Comparison of ENCODE assay signal across 12 mouse cellular contexts in the genomic region with DNA sequence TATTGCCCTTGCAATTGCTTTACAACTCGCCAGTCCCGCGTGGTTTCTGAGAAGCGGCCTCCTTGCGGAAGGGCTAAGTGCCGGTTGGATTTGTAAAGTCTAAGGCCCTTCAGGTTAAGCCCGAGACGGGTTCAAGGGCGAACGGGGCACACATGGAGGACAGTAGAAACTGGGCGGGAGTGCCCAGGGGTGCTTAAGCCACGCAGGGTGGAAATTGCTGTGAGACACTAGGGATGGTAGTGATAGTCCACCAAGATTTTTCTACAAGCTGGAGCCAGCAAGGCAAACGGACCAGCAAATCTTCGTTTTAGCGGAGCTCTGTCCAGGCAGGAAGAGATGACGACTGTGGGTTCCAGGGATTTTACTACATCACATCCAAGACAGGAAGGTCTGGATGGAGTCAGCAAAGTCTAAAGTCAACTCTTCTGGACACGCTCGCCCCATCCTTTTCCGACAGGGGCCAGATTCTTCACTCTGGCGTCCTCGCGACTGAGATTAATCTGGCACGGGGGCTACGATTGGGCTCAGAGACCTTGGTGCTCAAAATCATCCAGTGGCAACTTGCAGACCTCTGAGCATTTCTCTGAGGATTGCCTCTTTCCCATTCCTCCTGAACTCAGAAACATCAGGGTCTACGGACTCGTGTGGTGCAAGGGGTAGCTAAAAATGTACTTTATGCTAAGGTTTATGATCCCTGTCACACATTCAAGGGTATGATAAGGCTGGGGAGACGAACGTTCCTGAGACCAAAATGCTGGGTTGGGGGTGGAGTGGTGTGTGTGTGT. TPM values are rescaled to one million over a fixed set of nuclear protein-coding genes. Genes with fewer than 3 reads are reported as not detected.
DNase-seq lines count a peak whose midpoint lies in the region; ATAC-seq and TF ChIP-seq lines count a peak whose summit lies in the region.
"Had no signal": no experiment of that assay in that cellular context is flagged by ENCODE, and none has a peak within 500 bp of the region (broad histone marks: within the 10 kb centered on the region; RNA-seq: fewer than 3 reads in every experiment).

No protein-coding gene starts in this region.

- peaks cover 39% of the 10 kb centered on the region for H3K27me3 ChIP-seq in forebrain, embryonic 14.5 days (replicated peaks; ENCODE audit: control insufficient read depth, insufficient read depth, low read length)
- H3K27me3 ChIP-seq in midbrain, embryonic 11.5 days (ENCODE audit: control insufficient read depth, insufficient read depth, low read length): peaks cover 76% of the 10 kb centered on the region
- H3K27me3 ChIP-seq: Patski had no signal

- no peak for ATAC-seq in forebrain, embryonic 14.5 days
- no peak for ATAC-seq in midbrain, embryonic 11.5 days (ENCODE audit: low FRiP score)
- ATAC-seq: Patski had no signal

- no peaks in the 10 kb centered on the region for H3K9me3 ChIP-seq in ES-E14 (ENCODE audit: control insufficient read depth, insufficient read depth, low read depth, low read length)
- no peaks in the 10 kb centered on the region for H3K9me3 ChIP-seq in forebrain, embryonic 14.5 days (replicated peaks; ENCODE audit: control insufficient read depth, low read length)
- no peaks in the 10 kb centered on the region for H3K9me3 ChIP-seq in midbrain, embryonic 11.5 days (ENCODE audit: control insufficient read depth, low read length)
- H3K9me3 ChIP-seq: lung, embryonic 15.5 days had no signal

- DNase-seq in ES-E14 (ENCODE audit: low read depth, low spot score): no peak
- peak; percentile 63 for DNase-seq in cerebellum, adult 9-10 months
- peak; percentile 39 for DNase-seq in forebrain, embryonic 14.5 days (ENCODE audit: low spot score)
- DNase-seq in midbrain, embryonic 11.5 days (ENCODE audit: low spot score, missing footprints): peak; percentile 98
- DNase-seq in heart, adult 11 months: no peak
- no peak for DNase-seq in spleen, adult 12 weeks (ENCODE audit: low spot score)
- no peak for DNase-seq in thymus, postnatal 0 days (ENCODE audit: low spot score)
- no peak for DNase-seq in kidney, adult 11 months
- DNase-seq: kidney, postnatal 25 days had no signal

- H3K27ac ChIP-seq in ES-E14 (ENCODE audit: insufficient read depth, low read depth, low read length, poor library complexity, severe bottlenecking): peak overlapping the region; percentile 50
- H3K27ac ChIP-seq in forebrain, embryonic 14.5 days (ENCODE audit: low read depth, low read length): peak overlapping the region; percentile 73
- no peak overlapping the region for H3K27ac ChIP-seq in midbrain, embryonic 11.5 days (ENCODE audit: low read depth, low read length)
- H3K27ac ChIP-seq: lung, embryonic 15.5 days had no signal

- peak overlapping the region; percentile 49 for H3K4me2 ChIP-seq in forebrain, embryonic 14.5 days (ENCODE audit: low read length)
- peak overlapping the region; percentile 48 for H3K4me2 ChIP-seq in midbrain, embryonic 11.5 days
- H3K4me2 ChIP-seq: lung, embryonic 15.5 days had no signal

- H3K36me3 ChIP-seq in ES-E14 (ENCODE audit: control insufficient read depth, insufficient read depth, low read length, poor library complexity, severe bottlenecking): no peaks in the 10 kb centered on the region
- no peaks in the 10 kb centered on the region for H3K36me3 ChIP-seq in forebrain, embryonic 14.5 days (ENCODE audit: control insufficient read depth, insufficient read depth, low read length)
- no peaks in the 10 kb centered on the region for H3K36me3 ChIP-seq in midbrain, embryonic 11.5 days (ENCODE audit: control insufficient read depth, insufficient read depth, low read length)
- H3K36me3 ChIP-seq: lung, embryonic 15.5 days had no signal

- peaks cover 2 to 3% of the 10 kb centered on the region in 2 experiments; a peak in 1 of 4 replicates for H3K4me1 ChIP-seq in ES-E14 (ENCODE audit: control insufficient read depth in 2 of 2, insufficient read depth in 2 of 2, low read length in 2 of 2, poor library complexity in 1 of 2)
- peaks cover 5% of the 10 kb centered on the region; the same call in 1 of the 2 replicates for H3K4me1 ChIP-seq in forebrain, embryonic 14.5 days (ENCODE audit: control insufficient read depth, insufficient read depth, low read length)
- H3K4me1 ChIP-seq in midbrain, embryonic 11.5 days (ENCODE audit: control insufficient read depth, insufficient read depth, low read length): peaks cover 17% of the 10 kb centered on the region

- WGBS in forebrain, embryonic 14.5 days: 13% methylated on average over 28 of the region's 28 CpGs
- 2% methylated on average over 28 of the region's 28 CpGs for WGBS in midbrain, embryonic 11.5 days

- H3K9ac ChIP-seq in ES-E14 (ENCODE audit: insufficient read depth, low read depth, low read length, poor library complexity, severe bottlenecking): 0 out of 2 replicates have a peak overlapping the region, but pooled peaks have one; percentile 3
- H3K9ac ChIP-seq in forebrain, embryonic 14.5 days (ENCODE audit: low read length): peak overlapping the region; percentile 60
- peak overlapping the region; percentile 40 for H3K9ac ChIP-seq in midbrain, embryonic 11.5 days (ENCODE audit: low read length)
- H3K9ac ChIP-seq: lung, embryonic 15.5 days had no signal

- in situ Hi-C loops in ES-E14 (cut with MboI; ENCODE audit: low sequenced_read_pairs in 2 of 2, unreplicated experiment in 2 of 2): no loop called here

- H3K4me3 ChIP-seq in ES-E14 (ENCODE audit: insufficient read depth in 1 of 2, low read depth in 1 of 2, low read length in 2 of 2, poor library complexity in 1 of 2, severe bottlenecking in 1 of 2): peak overlapping the region; percentile 1 to 32; a peak in 3 of 4 replicates
- H3K4me3 ChIP-seq in forebrain, embryonic 14.5 days (ENCODE audit: low read depth, low read length): peak overlapping the region; percentile 9; the same call in 1 of the 2 replicates
- peak overlapping the region; percentile 14; the same call in 1 of the 2 replicates for H3K4me3 ChIP-seq in midbrain, embryonic 11.5 days (ENCODE audit: low read depth, low read length)
- H3K4me3 ChIP-seq: lung, embryonic 15.5 days had no signal

TF ChIP-seq in ES-E14, 5 proteins besides CTCF, POLR2A, EP300 and RAD21:
- no peak for TF ChIP-seq CHD2 (IDR thresholded peaks at IDR 0.05; ENCODE audit: low read depth, low read length)

RNA-seq across cellular contexts. Expression of gene Zic5, which starts 3.7 kb away (rescaled TPM):
- total RNA-seq in ES-E14 (2012; rRNA removed): 15.2 and 29.7 TPM in 2 replicates
- 9.5 and 10.9 TPM in 2 replicates for polyA plus RNA-seq in forebrain, embryonic 14.5 days (2014; fragmentation: Nextera tagmentation; extraction: Ambion mirVana)
- 14.6 and 15.8 TPM in 2 replicates for polyA plus RNA-seq in midbrain, embryonic 11.5 days (2014; fragmentation: Nextera tagmentation; extraction: Ambion mirVana)
- polyA plus RNA-seq in thymus, postnatal 0 days (2015; fragmentation: Nextera tagmentation; extraction: Ambion mirVana): not detected in 2 replicates
- total RNA-seq: gastrocnemius, postnatal 4 days had no signal
- polyA plus RNA-seq: lung, embryonic 15.5 days had no signal

RNA-seq across cellular contexts. Expression of gene Zic2, which starts 6.1 kb away (rescaled TPM):
- total RNA-seq in ES-E14 (2012; rRNA removed): 17.3 and 22.1 TPM in 2 replicates
- polyA plus RNA-seq in forebrain, embryonic 14.5 days (2014; fragmentation: Nextera tagmentation; extraction: Ambion mirVana): 7.3 and 9.8 TPM in 2 replicates
- polyA plus RNA-seq in midbrain, embryonic 11.5 days (2014; fragmentation: Nextera tagmentation; extraction: Ambion mirVana): 5.8 and 6.3 TPM in 2 replicates
- polyA plus RNA-seq in thymus, postnatal 0 days (2015; fragmentation: Nextera tagmentation; extraction: Ambion mirVana): not detected in 2 replicates
- polyA plus RNA-seq: lung, embryonic 15.5 days had no signal

RNA-seq across cellular contexts. Expression of gene Gm5089, which starts 18.2 kb away (rescaled TPM):
- 0.21 and 0.31 TPM in 2 replicates for total RNA-seq in ES-E14 (2012; rRNA removed)
- 0.25 and 0.33 TPM in 2 replicates for polyA plus RNA-seq in forebrain, embryonic 14.5 days (2014; fragmentation: Nextera tagmentation; extraction: Ambion mirVana)
- polyA plus RNA-seq in midbrain, embryonic 11.5 days (2014; fragmentation: Nextera tagmentation; extraction: Ambion mirVana): 0.62 and 0.64 TPM in 2 replicates
- polyA plus RNA-seq in thymus, postnatal 0 days (2015; fragmentation: Nextera tagmentation; extraction: Ambion mirVana): not detected in 2 replicates
- total RNA-seq: gastrocnemius, postnatal 4 days had no signal
- polyA plus RNA-seq: lung, embryonic 15.5 days; Patski had no signal

RNA-seq across cellular contexts. Expression of gene Gm10837, which starts 21.2 kb away (rescaled TPM):
- total RNA-seq in ES-E14 (2012; rRNA removed): not detected in 2 replicates
- 0.32 and 0.55 TPM in 2 replicates for polyA plus RNA-seq in forebrain, embryonic 14.5 days (2014; fragmentation: Nextera tagmentation; extraction: Ambion mirVana)
- 0.41 and 0.45 TPM in 2 replicates for polyA plus RNA-seq in midbrain, embryonic 11.5 days (2014; fragmentation: Nextera tagmentation; extraction: Ambion mirVana)
- polyA plus RNA-seq in thymus, postnatal 0 days (2015; fragmentation: Nextera tagmentation; extraction: Ambion mirVana): not detected in 2 replicates
- total RNA-seq: gastrocnemius, postnatal 4 days had no signal
- polyA plus RNA-seq: lung, embryonic 15.5 days; Patski had no signal

Comparison
In these comparisons a context has a peak if more than half of its experiments do, and no peak if none do; other contexts are left out.
1. DNase-seq: peak in cerebellum, adult 9-10 months (single experiment), forebrain, embryonic 14.5 days (single experiment) and midbrain, embryonic 11.5 days (single experiment); none in ES-E14 (single experiment), heart, adult 11 months (single experiment), spleen, adult 12 weeks (single experiment), thymus, postnatal 0 days (single experiment) and kidney, adult 11 months (single experiment).
2. H3K9ac ChIP-seq: peak in every context shown above with its lines; median percentile 60 in forebrain, embryonic 14.5 days; 40 in midbrain, embryonic 11.5 days; 3 in ES-E14.
3. RNA of gene Zic5, which starts 3.7 kb away (polyA plus RNA-seq): 14.6 to 15.8 TPM in midbrain, embryonic 11.5 days and 9.5 to 10.9 TPM in forebrain, embryonic 14.5 days; not detected in thymus, postnatal 0 days; every median in the first group is over 10 times any median in the second.
4. Peak in every context shown above with its lines, with median percentiles within 50 percentile points of each other: H3K4me3 ChIP-seq.